Comparison of ENCODE assay signal across 25 mouse cellular contexts in genomic region chr13:106842542-106842941, GRCm38 (mm10).
DNase-seq lines count a peak whose midpoint lies in the region; ATAC-seq and TF ChIP-seq lines count a peak whose summit lies in the region.
"Had no signal": no experiment of that assay in that cellular context is flagged by ENCODE, and none has a peak within 500 bp of the region (broad histone marks: within the 10 kb centered on the region; RNA-seq: fewer than 3 reads in every experiment).

No protein-coding gene starts in this region.

- no peak overlapping the region for H3K4me2 ChIP-seq in liver, embryonic 13.5 days
- H3K4me2 ChIP-seq in intestine, embryonic 16.5 days (ENCODE audit: low read depth, low read length): no peak overlapping the region
- H3K4me2 ChIP-seq: embryonic facial prominence, embryonic 13.5 days; forebrain, embryonic 13.5 days; heart, embryonic 11.5 days; hindbrain, embryonic 12.5 days; hindbrain, embryonic 15.5 days had no signal

- H3K36me3 ChIP-seq in ES-E14 (ENCODE audit: control insufficient read depth, insufficient read depth, low read length, poor library complexity, severe bottlenecking): peaks cover 4% of the 10 kb centered on the region
- H3K36me3 ChIP-seq in liver, embryonic 13.5 days: peaks cover 25% of the 10 kb centered on the region
- H3K36me3 ChIP-seq in intestine, embryonic 16.5 days (ENCODE audit: control insufficient read depth, insufficient read depth, low read length): no peaks in the 10 kb centered on the region

- no peak overlapping the region for H3K27ac ChIP-seq in ES-E14 (ENCODE audit: insufficient read depth, low read depth, low read length, poor library complexity, severe bottlenecking)
- H3K27ac ChIP-seq in liver, embryonic 13.5 days: no peak overlapping the region
- H3K27ac ChIP-seq in intestine, embryonic 16.5 days (ENCODE audit: low read length): no peak overlapping the region
- H3K27ac ChIP-seq: embryonic facial prominence, embryonic 10.5 days; embryonic facial prominence, embryonic 13.5 days; forebrain, embryonic 10.5 days; forebrain, embryonic 13.5 days; hindbrain, embryonic 12.5 days; hindbrain, embryonic 15.5 days had no signal

- no peaks in the 10 kb centered on the region for H3K4me1 ChIP-seq in ES-E14 (ENCODE audit: control insufficient read depth in 2 of 2, insufficient read depth in 2 of 2, low read length in 2 of 2, poor library complexity in 1 of 2)
- H3K4me1 ChIP-seq in liver, embryonic 13.5 days (replicated peaks): no peaks in the 10 kb centered on the region
- no peaks in the 10 kb centered on the region for H3K4me1 ChIP-seq in intestine, embryonic 16.5 days (ENCODE audit: control insufficient read depth, insufficient read depth, low read length)
- H3K4me1 ChIP-seq: embryonic facial prominence, embryonic 10.5 days; embryonic facial prominence, embryonic 13.5 days; forebrain, embryonic 10.5 days; forebrain, embryonic 13.5 days; hindbrain, embryonic 12.5 days; hindbrain, embryonic 15.5 days had no signal

- H3K9me3 ChIP-seq in ES-E14 (ENCODE audit: control insufficient read depth, insufficient read depth, low read depth, low read length): no peaks in the 10 kb centered on the region
- no peaks in the 10 kb centered on the region for H3K9me3 ChIP-seq in liver, embryonic 13.5 days (replicated peaks)
- no peaks in the 10 kb centered on the region for H3K9me3 ChIP-seq in intestine, embryonic 16.5 days (ENCODE audit: control insufficient read depth, low read length)
- H3K9me3 ChIP-seq: embryonic facial prominence, embryonic 10.5 days; embryonic facial prominence, embryonic 13.5 days; forebrain, embryonic 10.5 days; forebrain, embryonic 13.5 days; G1E; hindbrain, embryonic 12.5 days; hindbrain, embryonic 15.5 days had no signal

- 67% methylated on average over 4 of the region's 4 CpGs for WGBS in liver, embryonic 13.5 days (ENCODE audit: insufficient replicate concordance)
- 87% methylated on average over 4 of the region's 4 CpGs for WGBS in intestine, embryonic 16.5 days

- H3K4me3 ChIP-seq in ES-E14 (ENCODE audit: insufficient read depth in 1 of 2, low read depth in 1 of 2, low read length in 2 of 2, poor library complexity in 1 of 2, severe bottlenecking in 1 of 2): no peak overlapping the region
- H3K4me3 ChIP-seq in liver, embryonic 13.5 days (replicated peaks): no peak overlapping the region
- no peak overlapping the region for H3K4me3 ChIP-seq in intestine, embryonic 16.5 days (ENCODE audit: low read length)
- H3K4me3 ChIP-seq: embryonic facial prominence, embryonic 10.5 days; embryonic facial prominence, embryonic 13.5 days; forebrain, embryonic 10.5 days; forebrain, embryonic 13.5 days; hindbrain, embryonic 12.5 days; hindbrain, embryonic 15.5 days had no signal

- H3K9ac ChIP-seq in ES-E14 (ENCODE audit: insufficient read depth, low read depth, low read length, poor library complexity, severe bottlenecking): no peak overlapping the region
- no peak overlapping the region for H3K9ac ChIP-seq in liver, embryonic 13.5 days
- no peak overlapping the region for H3K9ac ChIP-seq in intestine, embryonic 16.5 days (ENCODE audit: low read depth, low read length)
- H3K9ac ChIP-seq: embryonic facial prominence, embryonic 13.5 days; forebrain, embryonic 13.5 days; hindbrain, embryonic 12.5 days; hindbrain, embryonic 15.5 days had no signal

- H3K27me3 ChIP-seq in liver, embryonic 13.5 days: no peaks in the 10 kb centered on the region
- H3K27me3 ChIP-seq in intestine, embryonic 16.5 days (replicated peaks; ENCODE audit: control insufficient read depth, insufficient read depth, low read length): no peaks in the 10 kb centered on the region
- H3K27me3 ChIP-seq: embryonic facial prominence, embryonic 13.5 days; forebrain, embryonic 13.5 days; hindbrain, embryonic 12.5 days; hindbrain, embryonic 15.5 days; Patski had no signal

- DNase-seq in ES-E14 (ENCODE audit: low read depth, low spot score) (no peak), liver (peak; percentile 28)
- no peak for DNase-seq in liver, embryonic 13.5 days
- no peak for DNase-seq in cerebellum, postnatal 14 days
- DNase-seq in lung, postnatal 14 days: no peak
- DNase-seq: adrenal gland, postnatal 10 days; adrenal gland, postnatal 36 days; cerebellum, adult 2 months; cerebellum, adult 9-11 months; cerebellum, postnatal 36 days; embryo, embryonic 11 days; gastrocnemius, postnatal 10 days; heart, adult 11 months had no signal

- peak; percentile 66; the same call in 1 of the 2 replicates for ATAC-seq in liver, embryonic 13.5 days (ENCODE audit: low read depth)
- no peak for ATAC-seq in intestine, embryonic 16.5 days
- ATAC-seq: CD4-positive, CD25-positive, alpha-beta regulatory T cell, adult 4 months; forebrain, embryonic 13.5 days; forebrain, embryonic 16.5 days; Patski had no signal

- in situ Hi-C loops in ES-E14 (cut with MboI; ENCODE audit: low sequenced_read_pairs in 2 of 2, unreplicated experiment in 2 of 2): no loop called here

TF ChIP-seq in ES-E14, 5 proteins besides CTCF, POLR2A, EP300 and RAD21:
- no peak for TF ChIP-seq CHD2 (IDR thresholded peaks at IDR 0.05; ENCODE audit: low read depth, low read length)
- TF ChIP-seq MAFK (IDR thresholded peaks at IDR 0.05; ENCODE audit: insufficient read depth, low read depth, low read length): 0 out of 2 replicates have a peak, but pooled peaks have one; percentile 29
- TF ChIP-seq ZC3H11A (IDR thresholded peaks at IDR 0.05; ENCODE audit: borderline replicate concordance, low read depth, low read length): no peak
- TF ChIP-seq ZNF384 (IDR thresholded peaks at IDR 0.05; ENCODE audit: low read depth, low read length): no peak
